Mouse (Mus musculus) limb, embryonic 15.5 days (tissue): Measurements from ENCODE around the gene Smim11. TPM values are rescaled to one million over a fixed set of nuclear protein-coding genes. Genes with fewer than 3 reads are reported as not detected.

Experiments used
- ATAC-seq: fragments of 200-750 bp; cut with Nextera tagmentation; 2 replicates; pipeline ENCODE4 v1.8.0; 2017; ENCODE audit warnings: low read depth, moderate TSS enrichment; ENCODE audit not compliant: insufficient number of reproducible peaks, low FRiP score, low TSS enrichment
- H3K27ac ChIP-seq: fragments of 300-500 bp; sonication (generic); 2 replicates; pipeline ENCODE4 v1.5.1; 2015; ENCODE audit warnings: moderate library complexity, mild to moderate bottlenecking, inconsistent platforms
- H3K27me3 ChIP-seq: fragments of 300-500 bp; sonication (generic); 2 replicates; pipeline ENCODE4 v1.6.1; 2015; ENCODE audit warnings: inconsistent platforms
- H3K36me3 ChIP-seq: fragments of 300-500 bp; sonication (generic); 2 replicates; pipeline ENCODE4 v1.6.1; 2015; ENCODE audit warnings: inconsistent platforms
- H3K4me1 ChIP-seq: fragments of 300-500 bp; sonication (generic); 2 replicates; pipeline ENCODE4 v1.6.1; 2015; ENCODE audit warnings: inconsistent platforms
- H3K4me2 ChIP-seq: fragments of 300-500 bp; sonication (generic); 2 replicates; pipeline ENCODE4 v1.6.1; 2015; ENCODE audit warnings: mild to moderate bottlenecking, inconsistent platforms
- H3K4me3 ChIP-seq: fragments of 300-500 bp; sonication (generic); 2 replicates; pipeline ENCODE4 v1.5.1; 2015; ENCODE audit warnings: mild to moderate bottlenecking, inconsistent platforms
- H3K9ac ChIP-seq: fragments of 300-500 bp; sonication (generic); 2 replicates; pipeline ENCODE4 v1.6.1; 2015; ENCODE audit warnings: inconsistent platforms
- H3K9me3 ChIP-seq: fragments of 300-500 bp; sonication (generic); 2 replicates; pipeline ENCODE4 v1.6.1; 2016; ENCODE audit warnings: inconsistent platforms
- WGBS: fragments of 180-500 bp; shearing (Covaris S2); methylation state at CpG from one replicate; pipeline ENCODE4 v1.1.7; 2015; 5-methylcytosine and 5-hydroxymethylcytosine counted together
- polyA plus RNA-seq: library from polyadenylated mRNA; unstranded; fragments of >200 nt; fragmentation: Nextera tagmentation; extraction: Ambion mirVana; gene quantifications from 2 replicates; pipeline ENCODE4 v1.2.1, GENCODE M21; 2015

The Smim11 gene
- polyA plus RNA-seq, 1 experiment from 2014 or later = 138 TPM

DNA sequence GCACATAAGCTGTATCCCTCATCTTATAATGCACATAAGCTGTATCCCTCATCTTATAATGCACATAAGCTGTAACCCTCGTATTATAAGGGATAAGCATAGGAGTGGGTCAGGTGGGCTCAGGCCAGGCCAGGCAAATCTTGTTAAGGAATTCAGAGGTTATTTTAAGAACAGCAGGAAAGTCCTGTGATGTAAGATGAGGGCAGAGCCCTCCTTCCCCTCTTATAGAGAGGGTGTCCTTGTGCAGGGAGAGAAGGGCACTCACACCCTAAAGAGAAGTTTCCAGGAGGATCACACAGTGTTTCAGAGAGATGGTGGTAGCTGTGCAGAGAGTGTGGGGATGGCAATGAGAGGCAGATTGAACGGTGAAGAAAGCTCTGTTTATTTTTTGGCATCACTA, 5.8 kb upstream of the Smim11 start:
- Histone ChIP-seq H3K4me3 (no peak overlapping the region), H3K27me3 (no peaks in the 10 kb centered on the region), H3K9me3 (no peaks in the 10 kb centered on the region), H3K4me1 (0 out of 2 replicates have a peak, but pooled peaks cover under 1% of the 10 kb centered on the region), H3K9ac (no peak overlapping the region), H3K36me3 (no peaks in the 10 kb centered on the region), H3K4me2 (no peak overlapping the region), H3K27ac (no peak overlapping the region)
- ATAC-seq = no peak
- WGBS = 71% methylated on average over 2 of the region's 2 CpGs

DNA sequence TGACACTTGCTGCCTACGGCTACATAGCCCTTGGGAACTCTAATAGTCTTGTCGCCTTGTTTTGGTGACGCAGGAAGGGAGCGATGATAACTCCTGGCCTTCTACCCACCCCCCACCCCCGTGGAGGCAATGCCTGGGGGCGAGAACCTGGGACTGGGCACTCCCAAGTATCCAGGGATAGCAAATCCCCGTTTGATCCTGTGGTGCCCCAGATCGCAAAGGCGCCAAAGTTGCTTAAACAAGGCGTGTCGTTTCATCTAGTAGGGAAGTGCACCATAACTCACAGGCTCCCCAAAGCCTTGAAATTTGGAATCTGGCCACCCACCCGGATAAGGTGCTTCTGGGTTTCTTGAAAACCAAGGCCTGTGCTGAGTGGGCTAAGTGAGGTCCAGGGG, 323 bp downstream of the Smim11 start:
- Histone ChIP-seq H3K27me3 (no peaks in the 10 kb centered on the region), H3K27ac (peak overlapping the region; percentile 67), H3K4me1 (peaks cover 16% of the 10 kb centered on the region), H3K9ac (peak overlapping the region; percentile 76), H3K4me2 (peak overlapping the region; percentile 71), H3K4me3 (peak overlapping the region; percentile 61), H3K9me3 (no peaks in the 10 kb centered on the region), H3K36me3 (peaks cover 13% of the 10 kb centered on the region)
- WGBS = under 1% methylated on average over 12 of the region's 12 CpGs
- ATAC-seq = peak; percentile 45; the same call in 1 of the 2 replicates

DNA sequence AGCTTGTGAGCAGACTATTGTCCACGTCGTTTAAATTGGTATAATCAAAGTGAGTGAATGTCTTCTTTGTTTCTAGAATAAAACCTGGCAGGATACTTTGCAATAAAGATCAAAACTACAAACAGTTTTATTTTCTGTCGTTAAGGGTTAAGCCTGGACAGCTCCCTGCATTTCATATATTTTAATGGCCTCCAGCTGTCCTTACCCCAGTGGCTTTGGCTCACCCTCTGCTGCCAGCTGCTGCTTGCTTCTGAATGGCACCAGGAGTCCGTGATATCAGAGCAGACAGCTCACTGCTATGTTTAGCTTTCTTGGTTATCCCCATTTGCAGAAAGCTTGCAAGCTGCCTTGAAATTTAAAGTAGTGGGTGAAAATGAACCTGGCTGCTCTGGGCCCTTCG, 903 bp downstream of the Smim11 start:
- Histone ChIP-seq H3K4me1 (peaks cover 16% of the 10 kb centered on the region), H3K4me2 (peak overlapping the region; percentile 71), H3K9me3 (no peaks in the 10 kb centered on the region), H3K27ac (peak overlapping the region; percentile 67), H3K36me3 (peaks cover 19% of the 10 kb centered on the region), H3K9ac (peak overlapping the region; percentile 76), H3K27me3 (no peaks in the 10 kb centered on the region), H3K4me3 (peak overlapping the region; percentile 61)
- WGBS = 21% methylated on average over 5 of the region's 5 CpGs
- no peak for ATAC-seq

DNA sequence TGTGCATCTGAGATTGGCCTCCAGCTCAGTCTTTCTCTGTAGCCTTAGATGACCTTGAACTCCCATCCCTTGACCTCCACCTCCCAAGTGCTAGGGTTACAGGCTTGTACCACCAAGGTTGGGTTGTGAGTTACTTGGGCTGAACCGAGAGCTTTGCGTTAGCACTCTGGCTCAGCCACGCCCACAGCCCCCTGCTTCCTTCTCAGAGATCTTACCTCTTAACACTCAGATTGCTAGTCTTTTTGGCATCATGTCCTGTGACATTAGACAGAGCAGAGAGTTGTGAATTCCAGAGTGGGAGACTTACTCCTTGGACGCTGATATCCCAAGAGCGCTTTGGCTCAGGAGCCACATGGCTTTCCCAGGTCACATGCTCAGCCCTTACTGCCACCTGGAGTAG, 1.4 kb downstream of the Smim11 start:
- H3K4me2 ChIP-seq = peak overlapping the region; percentile 71
- peaks cover 24% of the 10 kb centered on the region for H3K36me3 ChIP-seq
- 52% methylated on average over 5 of the region's 5 CpGs for WGBS
- H3K4me3 ChIP-seq = peak overlapping the region; percentile 61; the same call in 1 of the 2 replicates
- peaks cover 16% of the 10 kb centered on the region for H3K4me1 ChIP-seq
- H3K9ac ChIP-seq = no peak overlapping the region
- ATAC-seq = no peak
- no peak overlapping the region for H3K27ac ChIP-seq
- no peaks in the 10 kb centered on the region for H3K9me3 ChIP-seq
- H3K27me3 ChIP-seq = no peaks in the 10 kb centered on the region

DNA sequence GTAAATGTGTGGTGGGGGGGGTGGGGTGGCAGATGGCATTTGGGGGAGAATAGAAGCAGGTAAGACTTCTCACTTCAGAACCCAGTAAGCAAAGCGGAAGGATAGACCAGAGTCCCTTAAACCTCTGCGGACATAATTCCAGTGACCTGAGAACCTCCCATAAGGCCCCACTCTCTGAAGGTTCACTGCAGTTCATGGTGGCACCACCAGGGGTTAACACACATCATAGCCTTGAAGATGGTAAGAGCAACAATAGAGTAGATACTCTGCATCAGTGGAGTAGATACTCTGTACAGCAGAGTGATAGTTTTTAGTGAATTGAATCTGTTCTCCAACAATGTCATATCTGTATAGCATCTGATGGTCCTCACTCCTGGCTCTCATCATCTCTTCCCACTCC, 4.4 kb downstream of the Smim11 start:
- Histone ChIP-seq H3K4me3 (no peak overlapping the region), H3K4me2 (no peak overlapping the region), H3K27me3 (no peaks in the 10 kb centered on the region), H3K27ac (no peak overlapping the region), H3K9me3 (no peaks in the 10 kb centered on the region), H3K4me1 (peaks cover 14% of the 10 kb centered on the region), H3K36me3 (peaks cover 47% of the 10 kb centered on the region), H3K9ac (no peak overlapping the region)
- ATAC-seq = no peak
- WGBS = 86% methylated on average over 2 of the region's 2 CpGs

DNA sequence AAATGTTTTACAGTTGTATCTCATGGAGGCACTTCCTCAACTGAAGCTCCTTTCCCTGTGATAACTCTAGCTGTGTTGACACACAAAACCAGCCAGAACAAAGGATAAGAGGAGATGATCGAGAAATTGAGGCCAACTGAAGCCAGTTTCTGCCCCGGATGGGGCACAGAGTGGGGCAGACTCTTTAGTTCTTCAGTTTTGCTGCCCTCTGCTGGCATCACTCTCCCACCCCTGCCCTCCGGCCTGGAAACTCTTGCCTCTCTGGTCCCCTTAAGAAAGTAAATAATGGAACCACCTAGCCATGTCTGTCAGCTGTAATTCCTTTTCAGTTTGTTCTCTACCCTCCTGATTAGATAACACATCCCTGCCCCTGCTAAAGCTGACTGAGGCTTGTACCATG, 6.9 kb downstream of the Smim11 start:
- H3K4me2 ChIP-seq = no peak overlapping the region
- H3K36me3 ChIP-seq = peaks cover 71% of the 10 kb centered on the region
- no peaks in the 10 kb centered on the region for H3K27me3 ChIP-seq
- no peak for ATAC-seq
- H3K4me1 ChIP-seq = peaks cover 1% of the 10 kb centered on the region
- no peaks in the 10 kb centered on the region for H3K9me3 ChIP-seq
- no peak overlapping the region for H3K9ac ChIP-seq
- WGBS = 85% methylated on average over 3 of the region's 3 CpGs
- no peak overlapping the region for H3K27ac ChIP-seq
- no peak overlapping the region for H3K4me3 ChIP-seq

DNA sequence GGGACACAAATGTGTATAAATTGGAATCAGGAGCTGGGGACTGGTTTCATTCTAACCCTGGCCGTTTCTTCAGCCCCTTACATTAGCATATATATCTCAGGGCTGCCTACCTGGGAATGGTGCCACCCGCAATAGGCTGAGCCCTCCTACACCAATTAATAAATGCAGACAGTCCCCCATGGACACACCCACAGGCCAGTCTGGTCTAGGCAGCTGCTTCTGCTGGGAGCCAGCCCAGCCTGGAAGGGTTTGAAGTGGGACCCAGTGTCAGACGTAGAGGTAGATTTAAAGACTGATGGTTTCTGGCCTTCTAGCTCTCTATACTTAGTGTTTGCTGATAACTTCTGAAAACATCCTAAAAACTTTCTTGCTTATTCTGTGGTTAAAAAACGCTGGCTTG, 8.0 kb downstream of the Smim11 start:
- H3K36me3 ChIP-seq = peaks cover 78% of the 10 kb centered on the region
- H3K4me2 ChIP-seq = no peak overlapping the region
- H3K4me3 ChIP-seq = no peak overlapping the region
- no peak overlapping the region for H3K9ac ChIP-seq
- 35% methylated on average over 4 of the region's 4 CpGs for WGBS
- H3K9me3 ChIP-seq = no peaks in the 10 kb centered on the region
- H3K4me1 ChIP-seq = 0 out of 2 replicates have a peak, but pooled peaks cover 3% of the 10 kb centered on the region
- H3K27ac ChIP-seq = no peak overlapping the region
- ATAC-seq = no peak
- H3K27me3 ChIP-seq = no peaks in the 10 kb centered on the region

DNA sequence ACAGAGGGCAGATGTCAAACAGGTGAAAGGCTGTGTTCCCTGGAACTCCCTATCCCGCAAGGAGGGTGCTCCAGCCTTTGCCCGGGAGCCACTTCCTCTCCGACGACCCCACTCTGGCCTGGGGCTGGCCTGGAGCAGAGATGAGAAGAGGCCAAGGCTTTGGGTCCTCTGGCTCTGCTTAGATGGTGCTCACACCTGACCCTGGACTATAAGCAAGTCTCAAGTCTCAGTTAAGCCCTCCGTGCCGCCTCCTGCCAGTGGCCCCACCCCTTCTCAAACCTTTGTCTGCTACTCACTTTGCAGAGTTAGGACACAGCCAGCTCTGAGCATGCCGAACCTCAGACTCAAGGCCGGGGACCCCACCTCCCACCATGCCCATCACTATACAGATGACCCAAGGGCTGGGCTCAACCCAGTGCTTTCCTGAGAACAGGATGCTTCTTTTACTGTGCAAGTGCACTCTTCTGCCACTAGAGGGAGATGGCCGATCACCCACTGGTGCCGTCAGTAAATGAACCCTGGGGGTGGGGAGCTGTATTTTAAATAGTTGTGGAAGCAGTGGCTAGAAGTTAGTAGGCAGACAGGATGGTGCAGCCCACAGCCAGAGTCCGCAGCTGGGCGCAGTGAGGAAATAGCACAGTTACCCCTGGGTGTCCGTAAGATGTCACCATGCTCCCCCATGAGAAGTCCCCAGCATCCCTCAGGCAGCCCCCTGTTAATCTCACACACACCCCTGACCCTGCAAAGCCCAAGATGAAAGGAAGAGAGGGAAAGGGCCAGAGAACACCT, 13.1 kb downstream of the Smim11 start:
- Histone ChIP-seq H3K4me2 (no peak overlapping the region), H3K27me3 (no peaks in the 10 kb centered on the region), H3K4me3 (no peak overlapping the region), H3K4me1 (peaks cover 7% of the 10 kb centered on the region; the same call in 1 of the 2 replicates), H3K9ac (no peak overlapping the region), H3K36me3 (peaks cover 39% of the 10 kb centered on the region), H3K9me3 (no peaks in the 10 kb centered on the region), H3K27ac (no peak overlapping the region)
- 46% methylated on average over 13 of the region's 13 CpGs for WGBS
- ATAC-seq = peak; percentile 46; the same call in 1 of the 2 replicates

DNA sequence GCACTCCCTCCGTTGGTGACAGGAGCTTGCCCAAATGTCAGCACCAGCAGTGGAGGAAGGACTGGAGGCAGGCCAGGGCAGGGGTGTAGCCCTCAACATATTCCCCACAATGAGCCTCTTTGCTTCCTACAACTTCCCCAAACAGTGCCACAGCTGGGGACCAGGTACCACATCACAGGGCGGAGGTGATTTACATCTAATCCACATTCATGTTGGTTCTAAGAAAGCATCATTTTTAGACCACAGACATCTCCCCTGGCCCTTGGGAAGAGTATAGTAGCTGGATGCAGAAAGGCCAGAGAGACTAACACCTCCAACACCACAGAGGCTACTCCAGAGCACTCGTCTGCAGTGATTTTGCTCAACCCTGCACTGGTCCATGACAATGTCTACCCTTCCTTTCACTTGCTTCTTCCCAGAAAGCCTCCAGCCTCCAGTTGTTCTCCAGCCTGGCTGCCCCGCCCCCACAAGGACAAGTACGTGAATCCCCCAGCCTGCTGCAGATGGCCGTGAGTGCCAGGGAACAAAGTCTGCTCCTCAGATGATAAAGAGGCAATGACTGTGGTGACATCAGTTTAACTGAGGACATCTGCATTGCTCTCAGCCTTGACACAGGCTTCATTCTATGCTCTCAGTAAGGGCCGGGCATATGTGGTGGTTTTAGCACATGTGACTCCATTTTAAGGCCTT, 15.1 kb downstream of the Smim11 start:
- no peak overlapping the region for H3K27ac ChIP-seq
- H3K4me1 ChIP-seq = peaks cover 7% of the 10 kb centered on the region; the same call in 1 of the 2 replicates
- H3K27me3 ChIP-seq = no peaks in the 10 kb centered on the region
- no peak for ATAC-seq
- no peak overlapping the region for H3K4me2 ChIP-seq
- peaks cover 24% of the 10 kb centered on the region for H3K36me3 ChIP-seq
- H3K4me3 ChIP-seq = no peak overlapping the region
- 70% methylated on average over 7 of the region's 7 CpGs for WGBS
- no peak overlapping the region for H3K9ac ChIP-seq
- no peaks in the 10 kb centered on the region for H3K9me3 ChIP-seq

DNA sequence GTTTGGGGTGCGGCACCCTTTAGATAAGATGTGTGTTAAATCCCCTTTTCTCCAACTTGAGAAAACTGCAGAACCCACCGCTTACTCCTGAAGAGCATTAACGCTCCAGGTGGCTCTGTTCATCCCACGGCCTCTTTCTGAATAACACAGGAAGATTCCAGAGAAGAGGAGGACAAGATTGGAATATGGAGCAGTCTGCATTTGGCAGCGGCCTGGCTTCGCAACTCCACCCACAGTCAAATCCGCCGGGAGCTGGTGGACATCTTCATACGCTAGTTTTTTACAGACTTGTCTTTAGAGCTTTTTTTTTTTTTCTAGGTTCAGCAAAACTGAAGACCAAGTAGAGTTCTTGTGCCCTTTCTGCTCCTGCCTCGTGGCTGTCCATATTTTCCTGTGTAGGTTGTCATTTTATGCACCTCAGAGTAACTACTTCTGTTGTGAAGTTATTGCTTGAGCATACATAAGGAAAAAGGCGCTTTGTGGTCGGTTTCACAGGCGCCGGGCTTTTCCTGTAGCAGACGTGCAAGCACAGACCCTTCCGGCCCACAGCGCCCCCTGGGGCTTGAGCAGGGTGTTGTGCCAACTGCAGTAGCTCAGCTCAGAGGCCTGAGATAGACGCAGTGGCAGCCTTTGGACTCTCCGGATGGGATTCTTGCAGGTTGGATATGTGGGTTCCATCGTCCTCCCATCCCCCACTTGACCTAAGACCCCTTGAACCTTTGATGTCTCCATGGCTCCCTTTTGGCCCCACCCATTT, 18.4 kb downstream of the Smim11 start:
- H3K9me3 ChIP-seq = no peaks in the 10 kb centered on the region
- ATAC-seq = no peak
- 62% methylated on average over 20 of the region's 20 CpGs for whole genome bisulfite sequencing
- no peak overlapping the region for H3K4me3 ChIP-seq
- no peaks in the 10 kb centered on the region for H3K27me3 ChIP-seq
- no peak overlapping the region for H3K9ac ChIP-seq
- no peak overlapping the region for H3K4me2 ChIP-seq
- no peaks in the 10 kb centered on the region for H3K36me3 ChIP-seq
- 0 out of 2 replicates have a peak, but pooled peaks cover under 1% of the 10 kb centered on the region for H3K4me1 ChIP-seq
- no peak overlapping the region for H3K27ac ChIP-seq

DNA sequence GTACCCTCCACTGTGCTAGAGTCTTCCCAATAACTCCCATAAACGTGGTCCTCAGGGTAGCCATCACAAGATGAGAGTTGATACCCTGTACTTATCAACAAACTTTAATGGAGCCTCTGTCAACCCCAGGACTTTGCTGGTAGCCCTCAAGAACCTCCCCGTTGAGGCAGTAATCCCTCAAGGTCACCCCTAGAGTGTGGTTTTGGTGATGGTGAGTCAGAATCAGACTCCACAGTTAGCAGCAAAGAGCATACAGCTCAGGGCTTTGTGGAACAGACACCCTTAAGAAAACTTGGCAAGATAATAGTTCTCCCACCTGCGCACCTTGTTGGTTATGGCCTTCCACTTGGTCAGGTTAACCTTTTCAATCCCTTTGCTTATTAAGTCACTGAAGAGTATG, 19.3 kb downstream of the Smim11 start:
- H3K4me3 ChIP-seq = no peak overlapping the region
- WGBS = 80% methylated on average over 3 of the region's 3 CpGs
- no peak overlapping the region for H3K4me2 ChIP-seq
- no peaks in the 10 kb centered on the region for H3K36me3 ChIP-seq
- ATAC-seq = no peak
- no peaks in the 10 kb centered on the region for H3K4me1 ChIP-seq
- H3K27ac ChIP-seq = no peak overlapping the region
- H3K27me3 ChIP-seq = no peaks in the 10 kb centered on the region
- H3K9me3 ChIP-seq = no peaks in the 10 kb centered on the region
- H3K9ac ChIP-seq = no peak overlapping the region

DNA sequence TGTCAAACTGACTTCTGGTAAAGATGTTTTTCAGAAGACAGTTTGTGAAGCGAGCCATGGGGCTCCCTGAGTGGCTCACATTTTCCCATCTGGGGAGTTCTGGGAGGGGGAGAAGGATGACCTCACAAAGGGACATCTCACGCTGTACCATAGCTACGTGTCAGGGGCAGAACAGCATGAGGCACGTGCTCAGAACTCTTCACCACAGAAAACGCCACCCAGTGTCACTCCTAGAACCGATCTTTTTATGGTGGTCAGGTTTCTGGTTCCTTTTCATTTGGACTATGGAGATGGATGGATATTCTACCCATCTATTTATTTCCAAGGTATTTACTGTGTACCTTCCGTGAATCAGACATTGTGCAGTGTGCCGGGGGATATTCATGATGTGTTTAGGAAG, 20.3 kb downstream of the Smim11 start, which contains the start of gene Fam243:
Fam243 (minus strand) TSS at position 101 of the 400 bp plus-strand sequence.
- Histone ChIP-seq H3K27me3 (no peaks in the 10 kb centered on the region), H3K4me2 (no peak within 1 kb of the TSS), H3K27ac (no peak within 1 kb of the TSS), H3K36me3 (no peaks in the 10 kb centered on the region), H3K4me1 (peaks cover 5% of the 10 kb centered on the region; the same call in 1 of the 2 replicates), H3K4me3 (no peak within 1 kb of the TSS), H3K9me3 (no peaks in the 10 kb centered on the region), H3K9ac (no peak within 1 kb of the TSS)
- WGBS = 89% methylated on average over 8 of the region's 8 CpGs
- no peak for ATAC-seq
